Mouse (Mus musculus): Measurements from ENCODE around the gene Pelo.

Gene Pelo

GRCm38 (mm10) chr13:115090069-115090976, at the start of gene Pelo:
Gene Pelo (minus strand): TSS chr13:115090186.
- Histone ChIP-seq H3K36me3 (ENCODE audit: control insufficient read depth, insufficient read depth, low read length, poor library complexity, severe bottlenecking) (no peaks in the 10 kb centered on the region), H3K27me3 (ENCODE audit: control insufficient read depth, insufficient read depth, low read length, poor library complexity, severe bottlenecking) (no peaks in the 10 kb centered on the region)
- DNase-seq (ENCODE audit: low read depth, low spot score): peak; percentile 96

GRCm38 (mm10) chr13:115138513-115138912, 48.5 kb upstream of the Pelo start:
- Histone ChIP-seq H3K36me3 (ENCODE audit: control insufficient read depth, insufficient read depth, low read length, poor library complexity, severe bottlenecking) (no peaks in the 10 kb centered on the region), H3K27me3 (ENCODE audit: control insufficient read depth, insufficient read depth, low read length, poor library complexity, severe bottlenecking) (no peaks in the 10 kb centered on the region)
- DNase-seq (ENCODE audit: low read depth, low spot score): no peak

GRCm38 (mm10) chr13:115136761-115137160, 46.8 kb upstream of the Pelo start:
- DNase-seq (ENCODE audit: low read depth, low spot score): peak; percentile 39
- no peaks in the 10 kb centered on the region for H3K27me3 ChIP-seq (ENCODE audit: control insufficient read depth, insufficient read depth, low read length, poor library complexity, severe bottlenecking)

GRCm38 (mm10) chr13:115132435-115132834, 42.4 kb upstream of the Pelo start:
- DNase-seq (ENCODE audit: low read depth, low spot score): no peak
- no peaks in the 10 kb centered on the region for H3K27me3 ChIP-seq (ENCODE audit: control insufficient read depth, insufficient read depth, low read length, poor library complexity, severe bottlenecking)
- no peaks in the 10 kb centered on the region for H3K36me3 ChIP-seq (ENCODE audit: control insufficient read depth, insufficient read depth, low read length, poor library complexity, severe bottlenecking)

More at GRCm38 (mm10) chr13:115136761-115137160, 46.8 kb upstream of the Pelo start:
- H3K36me3 ChIP-seq (ENCODE audit: control insufficient read depth, insufficient read depth, low read length, poor library complexity, severe bottlenecking): no peaks in the 10 kb centered on the region

GRCm38 (mm10) chr13:115131381-115131780, 41.4 kb upstream of the Pelo start:
- no peaks in the 10 kb centered on the region for H3K27me3 ChIP-seq (ENCODE audit: control insufficient read depth, insufficient read depth, low read length, poor library complexity, severe bottlenecking)
- no peak for DNase-seq (ENCODE audit: low read depth, low spot score)
- H3K36me3 ChIP-seq (ENCODE audit: control insufficient read depth, insufficient read depth, low read length, poor library complexity, severe bottlenecking): no peaks in the 10 kb centered on the region

GRCm38 (mm10) chr13:115130035-115130434, 40.0 kb upstream of the Pelo start:
- DNase-seq (ENCODE audit: low read depth, low spot score): no peak
- Histone ChIP-seq H3K36me3 (ENCODE audit: control insufficient read depth, insufficient read depth, low read length, poor library complexity, severe bottlenecking) (no peaks in the 10 kb centered on the region), H3K27me3 (ENCODE audit: control insufficient read depth, insufficient read depth, low read length, poor library complexity, severe bottlenecking) (no peaks in the 10 kb centered on the region)

GRCm38 (mm10) chr13:115127826-115128225, 37.8 kb upstream of the Pelo start:
- H3K36me3 ChIP-seq (ENCODE audit: control insufficient read depth, insufficient read depth, low read length, poor library complexity, severe bottlenecking): no peaks in the 10 kb centered on the region
- DNase-seq (ENCODE audit: low read depth, low spot score): no peak
- no peaks in the 10 kb centered on the region for H3K27me3 ChIP-seq (ENCODE audit: control insufficient read depth, insufficient read depth, low read length, poor library complexity, severe bottlenecking)

- Histone ChIP-seq H3K36me3 (ENCODE audit: control insufficient read depth, insufficient read depth, low read length, poor library complexity, severe bottlenecking) (no peaks in the 10 kb centered on the region), H3K27me3 (ENCODE audit: control insufficient read depth, insufficient read depth, low read length, poor library complexity, severe bottlenecking) (no peaks in the 10 kb centered on the region)
- no peak for DNase-seq (ENCODE audit: low read depth, low spot score)
Measured at GRCm38 (mm10) chr13:115126534-115126933, 36.5 kb upstream of the Pelo start.

- no peaks in the 10 kb centered on the region for H3K27me3 ChIP-seq (ENCODE audit: control insufficient read depth, insufficient read depth, low read length, poor library complexity, severe bottlenecking)
- H3K36me3 ChIP-seq (ENCODE audit: control insufficient read depth, insufficient read depth, low read length, poor library complexity, severe bottlenecking): no peaks in the 10 kb centered on the region
- no peak for DNase-seq (ENCODE audit: low read depth, low spot score)
Measured at GRCm38 (mm10) chr13:115125130-115125529, 35.1 kb upstream of the Pelo start.

- no peak for DNase-seq (ENCODE audit: low read depth, low spot score)
- Histone ChIP-seq H3K27me3 (ENCODE audit: control insufficient read depth, insufficient read depth, low read length, poor library complexity, severe bottlenecking) (no peaks in the 10 kb centered on the region), H3K36me3 (ENCODE audit: control insufficient read depth, insufficient read depth, low read length, poor library complexity, severe bottlenecking) (no peaks in the 10 kb centered on the region)
Measured at GRCm38 (mm10) chr13:115124521-115124920, 34.5 kb upstream of the Pelo start.

GRCm38 (mm10) chr13:115118756-115119155, 28.8 kb upstream of the Pelo start:
- no peaks in the 10 kb centered on the region for H3K27me3 ChIP-seq (ENCODE audit: control insufficient read depth, insufficient read depth, low read length, poor library complexity, severe bottlenecking)
- DNase-seq (ENCODE audit: low read depth, low spot score): no peak
- H3K36me3 ChIP-seq (ENCODE audit: control insufficient read depth, insufficient read depth, low read length, poor library complexity, severe bottlenecking): no peaks in the 10 kb centered on the region

- no peaks in the 10 kb centered on the region for H3K27me3 ChIP-seq (ENCODE audit: control insufficient read depth, insufficient read depth, low read length, poor library complexity, severe bottlenecking)
- no peak for DNase-seq (ENCODE audit: low read depth, low spot score)
- H3K36me3 ChIP-seq (ENCODE audit: control insufficient read depth, insufficient read depth, low read length, poor library complexity, severe bottlenecking): no peaks in the 10 kb centered on the region
Measured at GRCm38 (mm10) chr13:115118195-115118594, 28.2 kb upstream of the Pelo start.

GRCm38 (mm10) chr13:115116930-115117621, 27.1 kb upstream of the Pelo start:
- H3K36me3 ChIP-seq (ENCODE audit: control insufficient read depth, insufficient read depth, low read length, poor library complexity, severe bottlenecking): no peaks in the 10 kb centered on the region
- H3K27me3 ChIP-seq (ENCODE audit: control insufficient read depth, insufficient read depth, low read length, poor library complexity, severe bottlenecking): no peaks in the 10 kb centered on the region
- DNase-seq (ENCODE audit: low read depth, low spot score): no peak

GRCm38 (mm10) chr13:115109628-115110027, 19.6 kb upstream of the Pelo start:
- DNase-seq (ENCODE audit: low read depth, low spot score): no peak

GRCm38 (mm10) chr13:115107436-115107835, 17.4 kb upstream of the Pelo start:
- H3K36me3 ChIP-seq (ENCODE audit: control insufficient read depth, insufficient read depth, low read length, poor library complexity, severe bottlenecking): no peaks in the 10 kb centered on the region
- no peak for DNase-seq (ENCODE audit: low read depth, low spot score)
- H3K27me3 ChIP-seq (ENCODE audit: control insufficient read depth, insufficient read depth, low read length, poor library complexity, severe bottlenecking): no peaks in the 10 kb centered on the region

More at GRCm38 (mm10) chr13:115109628-115110027, 19.6 kb upstream of the Pelo start:
- no peaks in the 10 kb centered on the region for H3K27me3 ChIP-seq (ENCODE audit: control insufficient read depth, insufficient read depth, low read length, poor library complexity, severe bottlenecking)
- no peaks in the 10 kb centered on the region for H3K36me3 ChIP-seq (ENCODE audit: control insufficient read depth, insufficient read depth, low read length, poor library complexity, severe bottlenecking)

Data from splenic B cell, adult 2 months (primary cell).